Mouse (Mus musculus) thymus, postnatal 0 days (tissue): ENCODE data around the gene Ptch2. TPM values are rescaled to one million over a fixed set of nuclear protein-coding genes. Genes with fewer than 3 reads are reported as not detected.

ENCODE experiments used
- DNase-seq: peaks from one replicate; pipeline ENCODE4 v3.0.0-alpha.2; 2015; ENCODE audit warnings: low spot score
- polyA plus RNA-seq: library from polyadenylated mRNA; unstranded; fragments of >200 nt; fragmentation: Nextera tagmentation; extraction: Ambion mirVana; gene quantifications from 2 replicates; pipeline ENCODE4 v1.2.1, GENCODE M21; 2015

Gene Ptch2
- polyA plus RNA-seq, 1 experiment from 2014 or later: 0.44 TPM

GRCm38 (mm10) chr4:117101218-117101617, 5.3 kb downstream of the Ptch2 start:
- peak; percentile 46 for DNase-seq

- no peak for DNase-seq
Measured at GRCm38 (mm10) chr4:117104672-117105071, 8.8 kb downstream of the Ptch2 start.

- no peak for DNase-seq
Measured at GRCm38 (mm10) chr4:117105127-117105526, 9.3 kb downstream of the Ptch2 start.

- no peak for DNase-seq
Measured at GRCm38 (mm10) chr4:117107813-117108523, 12.1 kb downstream of the Ptch2 start.

GRCm38 (mm10) chr4:117108524-117108849, 12.6 kb downstream of the Ptch2 start:
- DNase-seq: no peak

- no peak for DNase-seq
Measured at GRCm38 (mm10) chr4:117109330-117109729, 13.5 kb downstream of the Ptch2 start.

- DNase-seq: peak; percentile 45
Measured at GRCm38 (mm10) chr4:117110249-117110648, 14.4 kb downstream of the Ptch2 start.

GRCm38 (mm10) chr4:117110985-117111384, 15.1 kb downstream of the Ptch2 start:
- no peak for DNase-seq

GRCm38 (mm10) chr4:117113237-117113636, 17.4 kb downstream of the Ptch2 start:
- DNase-seq: no peak

- DNase-seq: peak; percentile 82
Measured at GRCm38 (mm10) chr4:117115592-117115991, 19.7 kb downstream of the Ptch2 start.

- DNase-seq: no peak
Measured at GRCm38 (mm10) chr4:117117931-117118330, 22.1 kb downstream of the Ptch2 start.

- DNase-seq: no peak
Measured at GRCm38 (mm10) chr4:117119636-117120035, 23.8 kb downstream of the Ptch2 start.

GRCm38 (mm10) chr4:117120052-117120444, 24.2 kb downstream of the Ptch2 start:
- no peak for DNase-seq

GRCm38 (mm10) chr4:117120445-117121414, 24.9 kb downstream of the Ptch2 start:
- peak; percentile 88 for DNase-seq

GRCm38 (mm10) chr4:117122209-117122608, 26.3 kb downstream of the Ptch2 start:
- DNase-seq: no peak

GRCm38 (mm10) chr4:117123546-117124217, 27.8 kb downstream of the Ptch2 start:
- DNase-seq: no peak

- DNase-seq: no peak
Measured at GRCm38 (mm10) chr4:117124218-117124517, 28.3 kb downstream of the Ptch2 start.

GRCm38 (mm10) chr4:117124518-117125347, 28.9 kb downstream of the Ptch2 start:
- DNase-seq: peak; percentile 84

- DNase-seq: no peak
Measured at GRCm38 (mm10) chr4:117125348-117125909, 29.6 kb downstream of the Ptch2 start, which contains the start of gene Btbd19. Gene Btbd19 (minus strand): TSS chr4:117125725.

GRCm38 (mm10) chr4:117125910-117126674, 30.2 kb downstream of the Ptch2 start:
- peak; percentile 73 for DNase-seq
